In genomic region chr5:3502610-3503350, GRCm38 (mm10) we compare ENCODE assay signal across 8 mouse cellular contexts. TPM values are rescaled to one million over a fixed set of nuclear protein-coding genes. Genes with fewer than 3 reads are reported as not detected.
A peak's percentile ranks its signal among the peaks of the same experiment; 100 is the strongest.
DNase-seq lines count a peak whose midpoint lies in the region; ATAC-seq and TF ChIP-seq lines count a peak whose summit lies in the region.

No protein-coding gene starts in this region.

- H3K4me2 ChIP-seq in liver, embryonic 12.5 days = no peak overlapping the region; the same call in 1 of the 2 replicates
- no peak overlapping the region for H3K4me2 ChIP-seq in midbrain, embryonic 14.5 days (ENCODE audit: low read length)

- peak; percentile 53 for ATAC-seq in liver, embryonic 12.5 days
- no peak for ATAC-seq in midbrain, embryonic 14.5 days (ENCODE audit: low FRiP score, low TSS enrichment)

- TF ChIP-seq POLR2A in small intestine, adult 2 months (IDR thresholded peaks at IDR 0.05; ENCODE audit: low read depth, low read length) = no peak

- 37% methylated on average over 11 of the region's 11 CpGs for WGBS in liver, embryonic 12.5 days (ENCODE audit: insufficient replicate concordance)
- WGBS in small intestine, adult 2 months = 45% methylated on average over 11 of the region's 11 CpGs
- 84% methylated on average over 11 of the region's 11 CpGs for WGBS in midbrain, embryonic 14.5 days

- peaks cover 6% of the 10 kb centered on the region; the same call in 1 of the 2 replicates for H3K36me3 ChIP-seq in liver, embryonic 12.5 days
- H3K36me3 ChIP-seq in small intestine, adult 2 months (ENCODE audit: control insufficient read depth, insufficient read depth, low read length) = no peaks in the 10 kb centered on the region
- no peaks in the 10 kb centered on the region for H3K36me3 ChIP-seq in midbrain, embryonic 14.5 days (ENCODE audit: control insufficient read depth, insufficient read depth, low read length)

- peak overlapping the region; percentile 64 for H3K27ac ChIP-seq in liver, embryonic 12.5 days
- H3K27ac ChIP-seq in small intestine, adult 2 months (ENCODE audit: insufficient read depth, low read depth, low read length) = peak overlapping the region; percentile 46; the same call in 1 of the 2 replicates
- H3K27ac ChIP-seq in midbrain, embryonic 14.5 days (replicated peaks; ENCODE audit: low read depth, low read length) = no peak overlapping the region

- H3K9me3 ChIP-seq in liver, embryonic 12.5 days (replicated peaks) = no peaks in the 10 kb centered on the region
- H3K9me3 ChIP-seq in midbrain, embryonic 14.5 days (ENCODE audit: control insufficient read depth, low read length) = no peaks in the 10 kb centered on the region

- no peak overlapping the region for H3K9ac ChIP-seq in liver, embryonic 12.5 days
- no peak overlapping the region for H3K9ac ChIP-seq in midbrain, embryonic 14.5 days (replicated peaks; ENCODE audit: low read length)

- no peak for TF ChIP-seq CTCF in small intestine, adult 2 months (IDR thresholded peaks at IDR 0.05; ENCODE audit: extremely low read depth, insufficient read length, insufficient replicate concordance, low read depth, low read length)

- intact Hi-C loops in heart, postnatal 14 days (cut with DNase I) = loop anchor here (5.0 kb wide), 1 partner anchor 35 kb away; no protein-coding TSS in a partner anchor

- H3K27me3 ChIP-seq in liver, embryonic 12.5 days (replicated peaks) = no peaks in the 10 kb centered on the region
- no peaks in the 10 kb centered on the region for H3K27me3 ChIP-seq in small intestine, adult 2 months (ENCODE audit: control insufficient read depth, insufficient read depth, low read length)
- H3K27me3 ChIP-seq in midbrain, embryonic 14.5 days (ENCODE audit: control insufficient read depth, insufficient read depth, low read length) = no peaks in the 10 kb centered on the region

- peaks cover 49% of the 10 kb centered on the region for H3K4me1 ChIP-seq in liver, embryonic 12.5 days
- H3K4me1 ChIP-seq in small intestine, adult 2 months (ENCODE audit: control insufficient read depth, insufficient read depth, insufficient read length, low read length) = peaks cover 14% of the 10 kb centered on the region
- H3K4me1 ChIP-seq in midbrain, embryonic 14.5 days (ENCODE audit: control insufficient read depth, insufficient read depth, low read length) = no peaks in the 10 kb centered on the region

- peak; percentile 71 for DNase-seq in adrenal gland, adult 2 months
- DNase-seq in adrenal gland, adult 18-20 months (ENCODE audit: low spot score in 2 of 2) = no peak
- DNase-seq in thymus, postnatal 25 days = peak; percentile 29
- no peak for DNase-seq in thymus, adult 18-20 months
- DNase-seq in heart, postnatal 14 days = peak; percentile 59 to 64
- DNase-seq in midbrain, embryonic 14.5 days = no peak

- no peak overlapping the region for H3K4me3 ChIP-seq in liver, embryonic 12.5 days
- no peak overlapping the region for H3K4me3 ChIP-seq in small intestine, adult 2 months (ENCODE audit: low read depth, low read length)
- no peak overlapping the region for H3K4me3 ChIP-seq in midbrain, embryonic 14.5 days (replicated peaks; ENCODE audit: low read depth, low read length)

RNA-seq across cellular contexts. Expression of gene Fam133b, which starts 40.9 kb away (rescaled TPM):
- 10 to 100 TPM; 26.7 to 31.9 TPM for total RNA-seq in adrenal gland, adult 2 months (2021)
- polyA plus RNA-seq in adrenal gland, adult 2 months (2012; rRNA removed) = 2.9 and 3.5 TPM in 2 replicates
- total RNA-seq in adrenal gland, adult 18-20 months (2021) = 10 to 100 TPM; 28.2 to 30.8 TPM
- 10 to 100 TPM; 16.0 to 19.4 TPM for total RNA-seq in heart, postnatal 14 days (2021)
- polyA plus RNA-seq in liver, embryonic 12.5 days (2016; fragmentation: Nextera tagmentation; extraction: Ambion mirVana) = 16.1 and 17.4 TPM in 2 replicates
- polyA plus RNA-seq in small intestine, adult 2 months (2012; rRNA removed) = 0.72 and 1.7 TPM in 2 replicates
- 25.7 and 29.0 TPM in 2 replicates for polyA plus RNA-seq in midbrain, embryonic 14.5 days (2014; fragmentation: Nextera tagmentation; extraction: Ambion mirVana)

Comparison
In these comparisons a context has a peak if more than half of its experiments do, and no peak if none do; other contexts are left out.
1. DNase-seq: peak in adrenal gland, adult 2 months (single experiment), thymus, postnatal 25 days (single experiment) and heart, postnatal 14 days (2 of 2); none in adrenal gland, adult 18-20 months (0 of 2), thymus, adult 18-20 months (0 of 2) and midbrain, embryonic 14.5 days (single experiment).